Mouse (Mus musculus) heart, embryonic 10.5 days (tissue): ENCODE data around the gene BC034090. TPM values are rescaled to one million over a fixed set of nuclear protein-coding genes. Genes with fewer than 3 reads are reported as not detected.

Experiments
- DNase-seq: peaks from one replicate; pipeline ENCODE4 v3.0.0-alpha.2; 2017; ENCODE audit warnings: low spot score
- H3K27ac ChIP-seq: fragments of 300-500 bp; sonication (generic); 2 replicates; pipeline ENCODE4 v1.5.1; 2016; ENCODE audit warnings: mild to moderate bottlenecking
- H3K27me3 ChIP-seq: fragments of 300-500 bp; sonication (generic); 2 replicates; pipeline ENCODE4 v1.6.1; 2016; ENCODE audit warnings: mild to moderate bottlenecking; ENCODE audit not compliant: poor library complexity, insufficient read depth, severe bottlenecking
- H3K36me3 ChIP-seq: fragments of 300-500 bp; sonication (generic); 2 replicates; pipeline ENCODE4 v1.6.1; 2016; ENCODE audit warnings: mild to moderate bottlenecking, moderate library complexity
- H3K4me1 ChIP-seq: fragments of 300-500 bp; sonication (generic); 2 replicates; pipeline ENCODE4 v1.6.1; 2016; ENCODE audit warnings: mild to moderate bottlenecking
- H3K4me3 ChIP-seq: fragments of 300-500 bp; sonication (generic); 2 replicates; pipeline ENCODE4 v1.5.1; 2016; ENCODE audit warnings: mild to moderate bottlenecking, moderate library complexity
- H3K9me3 ChIP-seq: fragments of 300-500 bp; sonication (generic); 2 replicates; pipeline ENCODE4 v1.6.1; 2016; ENCODE audit warnings: mild to moderate bottlenecking, moderate library complexity
- WGBS: fragments of 180-500 bp; shearing (Covaris S2); methylation state at CpG from one replicate; pipeline ENCODE4 v1.1.7; 2016; 5-methylcytosine and 5-hydroxymethylcytosine counted together
- polyA plus RNA-seq: library from polyadenylated mRNA; unstranded; fragments of >200 nt; fragmentation: Nextera tagmentation; extraction: Ambion mirVana; gene quantifications from 2 replicates; pipeline ENCODE4 v1.2.1, GENCODE M21; 2016

The BC034090 gene
- polyA plus RNA-seq, 1 experiment from 2014 or later, result 6.0 TPM

DNA sequence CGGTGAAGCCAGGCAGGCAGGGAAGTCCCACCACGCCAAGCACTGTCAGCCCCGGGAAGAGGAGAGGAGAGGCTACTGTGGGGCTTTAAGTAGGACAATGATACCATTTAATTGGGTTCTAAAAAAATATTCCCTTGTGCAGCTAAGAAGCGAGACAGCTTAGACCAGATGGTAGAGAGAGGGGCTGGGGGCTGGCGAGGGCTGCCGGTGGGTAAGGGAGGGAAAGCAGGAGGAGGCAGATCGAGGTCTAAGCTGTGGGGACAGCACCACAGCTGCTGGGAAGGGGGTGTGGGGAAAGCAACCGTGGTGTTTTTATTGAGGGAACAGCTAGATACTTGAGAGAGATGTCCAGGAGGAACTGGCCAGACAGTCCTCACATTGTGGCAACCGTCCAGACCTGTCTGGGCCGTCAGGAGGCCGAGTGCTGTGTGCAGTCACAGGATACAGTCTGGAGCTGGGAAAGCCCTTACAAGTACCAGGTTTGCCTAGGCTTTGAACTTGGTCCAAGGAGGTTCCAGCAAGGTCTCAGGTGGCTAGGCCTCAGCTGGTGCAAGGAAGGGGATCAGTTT lies 22.1 kb downstream of the BC034090 start:
- Histone ChIP-seq H3K36me3 (peaks cover 70% of the 10 kb centered on the region), H3K9me3 (no peaks in the 10 kb centered on the region), H3K4me1 (peaks cover 37% of the 10 kb centered on the region), H3K27ac (0 out of 2 replicates have a peak overlapping the region, but pooled peaks have one; percentile 18), H3K27me3 (no peaks in the 10 kb centered on the region), H3K4me3 (no peak overlapping the region)
- no peak for DNase-seq
- 77% methylated on average over 11 of the region's 11 CpGs for WGBS

DNA sequence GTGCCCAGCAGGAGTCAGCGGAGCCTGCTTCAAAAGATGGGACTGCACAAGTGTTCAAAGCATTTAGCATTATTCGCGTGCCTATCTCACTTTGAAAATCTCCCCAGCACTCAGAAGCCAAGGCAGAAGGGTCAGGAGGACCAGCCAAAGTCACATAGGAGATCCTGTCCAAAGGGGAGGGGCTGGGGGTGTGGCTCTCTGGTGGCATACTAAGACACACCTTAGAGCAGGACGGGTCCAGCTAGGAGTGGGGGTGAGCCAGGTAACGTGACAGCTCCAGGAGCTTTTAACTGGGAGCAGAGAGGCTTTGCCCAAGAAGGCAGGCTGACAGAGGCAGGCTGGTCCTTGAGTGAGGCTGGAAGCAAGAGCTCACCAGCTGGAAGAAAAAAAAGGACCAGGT lies 25.3 kb downstream of the BC034090 start:
- H3K36me3 ChIP-seq, result peaks cover 59% of the 10 kb centered on the region
- H3K4me1 ChIP-seq, result peaks cover 49% of the 10 kb centered on the region
- no peak overlapping the region for H3K4me3 ChIP-seq
- H3K27ac ChIP-seq, result no peak overlapping the region
- no peaks in the 10 kb centered on the region for H3K27me3 ChIP-seq
- H3K9me3 ChIP-seq, result no peaks in the 10 kb centered on the region
- WGBS, result 71% methylated on average over 5 of the region's 5 CpGs
- no peak for DNase-seq

DNA sequence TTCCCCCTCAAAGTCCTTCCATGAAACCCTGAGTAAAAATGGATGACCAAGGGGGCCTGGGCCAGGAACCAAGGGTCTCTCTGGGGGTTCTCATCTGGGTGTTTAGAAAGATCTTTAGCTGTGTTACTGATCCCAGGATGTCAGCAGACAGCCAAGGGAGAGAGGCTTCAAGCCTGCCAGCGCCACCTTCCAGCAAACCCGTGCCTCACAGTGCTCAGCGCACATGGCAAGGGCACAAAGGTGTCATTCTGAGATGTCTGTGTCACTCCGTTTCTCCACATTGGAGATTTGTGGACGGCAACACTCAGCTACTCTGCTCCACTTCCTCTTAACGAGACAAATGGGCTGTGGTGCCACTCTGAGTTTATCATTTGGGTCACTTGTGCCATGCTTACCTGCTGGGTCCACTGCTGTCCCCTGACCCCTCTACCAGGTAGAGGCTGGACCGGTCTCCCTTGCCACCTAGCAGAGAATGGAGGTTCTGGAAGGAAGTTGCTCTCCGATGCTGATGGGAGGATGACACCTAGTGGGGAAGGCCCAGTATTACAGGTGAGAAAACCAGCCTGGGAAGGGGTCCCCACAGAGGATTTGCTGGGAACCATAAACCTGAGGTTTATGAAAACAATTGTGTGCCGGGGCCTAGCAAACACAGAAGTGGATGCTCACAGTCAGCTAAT lies 26.2 kb downstream of the BC034090 start:
- 56% methylated on average over 9 of the region's 9 CpGs for WGBS
- DNase-seq, result no peak
- Histone ChIP-seq H3K27me3 (no peaks in the 10 kb centered on the region), H3K4me1 (peaks cover 49% of the 10 kb centered on the region), H3K27ac (no peak overlapping the region), H3K36me3 (peaks cover 53% of the 10 kb centered on the region), H3K4me3 (no peak overlapping the region), H3K9me3 (no peaks in the 10 kb centered on the region)

GRCm38 (mm10) chr1:155216844-155217243 lies 27.4 kb downstream of the BC034090 start:
- WGBS, result 60% methylated on average over 6 of the region's 6 CpGs
- Histone ChIP-seq H3K36me3 (peaks cover 42% of the 10 kb centered on the region), H3K4me1 (peaks cover 56% of the 10 kb centered on the region), H3K9me3 (no peaks in the 10 kb centered on the region), H3K27ac (peak overlapping the region; percentile 18; the same call in 1 of the 2 replicates), H3K4me3 (no peak overlapping the region), H3K27me3 (no peaks in the 10 kb centered on the region)
- no peak for DNase-seq

DNA sequence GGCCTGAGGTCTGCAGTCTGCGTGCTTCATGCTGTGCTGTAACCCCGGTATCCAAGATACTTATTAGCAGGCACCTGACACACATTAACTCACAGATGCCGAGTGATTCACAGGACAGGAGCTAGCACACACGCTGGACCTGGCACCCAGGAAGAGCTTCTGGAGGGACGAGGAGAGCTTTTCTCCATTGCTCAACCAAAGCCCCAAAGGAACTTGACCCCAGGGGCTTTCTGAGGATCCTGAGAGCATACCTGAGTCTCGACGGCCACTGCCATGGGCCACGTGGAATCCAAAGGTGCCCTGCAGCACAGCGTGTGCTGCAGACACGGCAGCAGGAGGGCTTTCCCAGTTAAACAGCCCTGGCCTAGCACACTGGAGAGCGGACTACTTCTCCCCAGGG lies 27.9 kb downstream of the BC034090 start:
- peaks cover 59% of the 10 kb centered on the region for H3K4me1 ChIP-seq
- no peak overlapping the region for H3K4me3 ChIP-seq
- no peaks in the 10 kb centered on the region for H3K9me3 ChIP-seq
- H3K27me3 ChIP-seq, result no peaks in the 10 kb centered on the region
- H3K36me3 ChIP-seq, result peaks cover 40% of the 10 kb centered on the region
- DNase-seq, result no peak
- 85% methylated on average over 11 of the region's 11 CpGs for WGBS
- H3K27ac ChIP-seq, result peak overlapping the region; percentile 18; the same call in 1 of the 2 replicates

- Histone ChIP-seq H3K27ac (peak overlapping the region; percentile 18), H3K4me3 (no peak overlapping the region), H3K4me1 (peaks cover 67% of the 10 kb centered on the region), H3K27me3 (no peaks in the 10 kb centered on the region), H3K9me3 (no peaks in the 10 kb centered on the region), H3K36me3 (peaks cover 29% of the 10 kb centered on the region)
- 41% methylated on average over 9 of the region's 9 CpGs for WGBS
- no peak for DNase-seq
Measured at GRCm38 (mm10) chr1:155215066-155215764, 29.0 kb downstream of the BC034090 start.

DNA sequence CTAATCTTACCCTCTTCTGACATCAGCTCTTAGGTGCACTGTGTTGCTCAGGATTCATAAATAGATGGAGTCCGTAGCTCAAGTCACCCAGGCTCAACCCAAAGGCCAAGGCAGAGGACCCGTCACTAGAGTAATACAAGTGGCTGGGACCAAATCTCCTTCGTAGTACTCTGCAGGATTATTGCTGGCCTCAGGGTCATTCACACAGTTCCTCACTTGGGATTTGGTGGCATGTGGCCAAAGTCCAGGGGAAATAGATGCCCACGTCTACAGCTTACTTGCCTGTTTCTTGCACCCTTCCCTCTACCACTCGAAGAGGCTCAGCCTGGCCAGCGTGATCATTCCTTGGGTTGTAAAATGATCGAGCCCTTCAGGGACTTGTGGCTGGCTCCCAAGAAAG lies 30.3 kb downstream of the BC034090 start:
- peaks cover 73% of the 10 kb centered on the region for H3K4me1 ChIP-seq
- H3K27ac ChIP-seq, result peak overlapping the region; percentile 81; the same call in 1 of the 2 replicates
- WGBS, result 84% methylated on average over 7 of the region's 7 CpGs
- no peak for DNase-seq
- peaks cover 21% of the 10 kb centered on the region for H3K36me3 ChIP-seq
- H3K9me3 ChIP-seq, result no peaks in the 10 kb centered on the region
- H3K27me3 ChIP-seq, result no peaks in the 10 kb centered on the region
- no peak overlapping the region for H3K4me3 ChIP-seq

- 30% methylated on average over 18 of the region's 18 CpGs for WGBS
- Histone ChIP-seq H3K9me3 (no peaks in the 10 kb centered on the region), H3K27me3 (no peaks in the 10 kb centered on the region), H3K4me1 (peaks cover 73% of the 10 kb centered on the region), H3K36me3 (peaks cover 19% of the 10 kb centered on the region), H3K27ac (peak overlapping the region; percentile 81), H3K4me3 (no peak overlapping the region)
- no peak for DNase-seq
Measured at GRCm38 (mm10) chr1:155212936-155213774, 31.1 kb downstream of the BC034090 start.

DNA sequence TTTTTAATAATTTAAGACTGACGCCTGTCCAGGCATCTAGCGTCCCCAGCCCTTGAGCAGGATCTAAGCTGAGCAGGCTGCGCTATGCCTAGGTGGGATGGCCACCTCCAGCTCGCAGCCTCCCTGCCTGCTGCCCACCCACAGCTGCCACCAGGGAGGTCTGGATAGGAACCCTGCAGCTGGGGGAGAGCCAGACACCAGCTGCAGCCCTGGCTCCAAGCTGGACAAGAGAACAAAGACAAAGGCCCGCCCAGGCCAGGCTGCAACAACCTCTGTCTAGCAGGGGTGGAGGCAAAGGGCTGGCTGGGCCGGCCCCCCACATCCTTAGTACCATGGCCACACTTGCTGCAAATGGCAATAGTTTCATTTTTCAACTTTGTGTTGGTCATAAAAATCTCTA lies 31.8 kb downstream of the BC034090 start:
- Histone ChIP-seq H3K9me3 (no peaks in the 10 kb centered on the region), H3K4me3 (no peak overlapping the region), H3K27me3 (no peaks in the 10 kb centered on the region), H3K4me1 (peaks cover 73% of the 10 kb centered on the region), H3K36me3 (peaks cover 16% of the 10 kb centered on the region), H3K27ac (peak overlapping the region; percentile 81)
- DNase-seq, result no peak
- WGBS, result 47% methylated on average over 6 of the region's 6 CpGs

- Histone ChIP-seq H3K9me3 (no peaks in the 10 kb centered on the region), H3K36me3 (peaks cover 16% of the 10 kb centered on the region), H3K27me3 (no peaks in the 10 kb centered on the region), H3K27ac (peak overlapping the region; percentile 81), H3K4me3 (no peak overlapping the region), H3K4me1 (peaks cover 73% of the 10 kb centered on the region)
- WGBS, result 65% methylated on average over 4 of the region's 4 CpGs
- no peak for DNase-seq
Measured at GRCm38 (mm10) chr1:155212081-155212480, 32.2 kb downstream of the BC034090 start.

- H3K36me3 ChIP-seq, result peaks cover 8% of the 10 kb centered on the region
- H3K27ac ChIP-seq, result peak overlapping the region; percentile 81
- DNase-seq, result no peak
- peaks cover 73% of the 10 kb centered on the region for H3K4me1 ChIP-seq
- no peak overlapping the region for H3K4me3 ChIP-seq
- no peaks in the 10 kb centered on the region for H3K9me3 ChIP-seq
- WGBS, result 24% methylated on average over 7 of the region's 7 CpGs
- H3K27me3 ChIP-seq, result no peaks in the 10 kb centered on the region
Measured at GRCm38 (mm10) chr1:155211017-155211416, 33.2 kb downstream of the BC034090 start.

DNA sequence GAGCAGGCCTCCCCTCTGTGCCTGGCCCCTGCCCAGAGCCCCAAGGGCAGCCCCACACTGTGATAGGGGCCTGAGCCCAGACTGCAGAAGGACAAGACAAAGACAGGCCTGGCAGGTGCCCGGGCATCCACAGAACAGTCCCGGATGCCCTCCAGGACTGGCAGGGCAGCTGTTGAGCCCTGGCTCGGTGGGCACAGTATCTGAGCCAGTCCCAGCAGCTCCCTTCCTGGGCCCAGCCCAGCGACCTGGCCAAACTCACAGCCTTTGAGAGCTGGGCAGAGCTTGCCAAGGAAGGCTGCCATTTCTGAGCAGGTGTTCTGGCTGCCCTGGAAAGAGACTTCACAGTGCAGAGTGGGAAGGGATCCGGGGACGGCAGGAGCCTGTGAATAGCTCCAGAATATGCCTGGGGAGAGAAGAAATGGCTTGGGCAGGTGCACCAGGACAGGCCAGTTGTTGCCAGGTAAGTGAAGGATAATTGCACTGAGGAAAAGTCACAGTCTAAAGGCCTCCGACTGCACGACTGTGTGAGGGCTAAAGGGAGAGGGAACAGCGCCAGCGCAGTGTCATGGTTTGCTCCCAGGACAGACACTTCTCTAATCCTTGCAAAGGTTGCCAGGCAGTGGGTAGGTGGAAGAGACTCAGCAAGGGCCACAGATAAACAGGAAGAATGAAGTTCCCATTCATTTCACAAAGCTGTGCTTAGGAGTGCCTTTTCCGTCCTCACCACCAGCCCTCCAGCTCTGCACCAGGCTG lies 34.1 kb downstream of the BC034090 start:
- Histone ChIP-seq H3K9me3 (no peaks in the 10 kb centered on the region), H3K4me3 (no peak overlapping the region), H3K27ac (peak overlapping the region; percentile 81), H3K27me3 (no peaks in the 10 kb centered on the region), H3K4me1 (peaks cover 73% of the 10 kb centered on the region), H3K36me3 (peaks cover 8% of the 10 kb centered on the region)
- no peak for DNase-seq
- WGBS, result 75% methylated on average over 11 of the region's 11 CpGs
